Mouse (Mus musculus): ENCODE data around the gene Gdpgp1.

- TF ChIP-seq CTCF (IDR thresholded peaks at IDR 0.05; ENCODE audit: borderline replicate concordance, control insufficient read depth, extremely low read depth, insufficient read depth, low read length, poor library complexity) (no peak), POLR2A (IDR thresholded peaks at IDR 0.05; ENCODE audit: control insufficient read depth, extremely low read depth, insufficient read depth, low read length, poor library complexity) (no peak)
These were observed 43.7 kb downstream of the Gdpgp1 start for GRCm38 (mm10) chr7:80276374-80276773.
